Mouse (Mus musculus) Patski (cell line): Measurements from ENCODE around the gene Gm5941. TPM values are rescaled to one million over a fixed set of nuclear protein-coding genes. Genes with fewer than 3 reads are reported as not detected.
"Not testable (repeated sequence)": the region's sequence is repeated elsewhere in the genome, so short reads cannot be mapped to it uniquely, and the experiment has no call there.

Source experiments
- ATAC-seq: fragments of 100-300 bp; one replicate; pipeline ENCODE4 v1.8.0; 2021
- CTCF ChIA-PET: fragments of 350-600 bp; sonication (Branson Sonifier 250); formaldehyde crosslinking; loops from one replicate; lab custom pipeline; 2022; ENCODE audit warnings: inconsistent platforms; lab: Charles Lee
- POLR2A ChIA-PET: fragments of 350-600 bp; sonication (Branson Sonifier 250); formaldehyde crosslinking; loops from one replicate; lab custom pipeline; 2022; ENCODE audit warnings: antibody characterized with exemption, inconsistent platforms; lab: Charles Lee
- DNase-seq: peaks from one replicate; pipeline ENCODE4 v3.0.0-alpha.2; 2011; ENCODE audit warnings: low read depth, low spot score
- H3K27me3 ChIP-seq: fragments of 371-371 bp; one replicate; pipeline ENCODE4 v1.5.1; 2021
- CTCF ChIP-seq: fragments of 100-300 bp; IDR thresholded peaks from one replicate; pipeline ENCODE4 v1.5.1; 2021
- in situ Hi-C: fragments of 300-500 bp; cut with MboI; formaldehyde crosslinking; loops from 3 replicates; pipeline ENCODE4 v1.11.1; 2018; ENCODE audit warnings: low pct_unique_long_range_greater_than_20kb, mixed read lengths
- polyA plus RNA-seq: library from polyadenylated mRNA; unstranded; gene quantifications from one replicate; pipeline ENCODE4 v1.2.3, GENCODE M21; 2021

The Gm5941 gene
- not detected for polyA plus RNA-seq

GRCm38 (mm10) chrX:92489649-92490048 lies at the start of gene Gm5941:
Gene Gm5941, plus strand, starts transcription at chrX:92489949.
- DNase-seq, in situ Hi-C loops, ATAC-seq, POLR2A ChIA-PET, CTCF ChIA-PET: not testable (repeated sequence)
- peaks cover 30% of the 10 kb centered on the region for H3K27me3 ChIP-seq

DNA sequence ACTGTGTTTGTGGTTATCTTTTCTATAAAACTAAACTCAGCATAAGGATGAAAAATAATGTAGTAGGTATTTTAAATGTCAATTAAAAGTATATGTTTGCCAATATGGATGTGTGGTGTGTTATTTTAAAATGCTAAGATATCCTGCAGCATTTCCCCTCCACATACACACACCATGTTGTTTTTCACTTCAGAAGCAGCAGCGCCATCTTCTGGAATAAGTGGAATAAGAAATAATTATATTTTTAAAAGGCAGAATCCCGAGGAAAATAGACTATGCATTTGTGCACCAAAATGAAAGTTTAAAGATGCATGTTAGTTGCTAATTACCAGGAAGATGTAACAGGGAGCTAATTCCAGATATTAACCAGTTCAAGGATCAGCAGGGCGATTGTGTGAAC lies 29.3 kb upstream of the Gm5941 start:
- ATAC-seq = no peak
- POLR2A ChIA-PET = no interaction called here
- no peak for TF ChIP-seq CTCF
- CTCF ChIA-PET = interaction anchor here (0.6 kb wide), 1 partner anchor 8 kb away, joined by 3 read pairs; no protein-coding TSS in a partner anchor
- in situ Hi-C loops = no loop called here
- H3K27me3 ChIP-seq = peaks cover 40% of the 10 kb centered on the region
- DNase-seq = no peak

- no peak for TF ChIP-seq CTCF
- in situ Hi-C loops = no loop called here
- DNase-seq (no peak), ATAC-seq (no peak)
- CTCF ChIA-PET = no interaction called here
- H3K27me3 ChIP-seq = peaks cover 44% of the 10 kb centered on the region
- POLR2A ChIA-PET = no interaction called here
These were observed 25.0 kb upstream of the Gm5941 start for GRCm38 (mm10) chrX:92464773-92465172.

GRCm38 (mm10) chrX:92498254-92498653 lies 8.5 kb downstream of the Gm5941 start:
- in situ Hi-C loops = no loop called here
- CTCF ChIA-PET = no interaction called here
- H3K27me3 ChIP-seq = peaks cover 33% of the 10 kb centered on the region
- POLR2A ChIA-PET = interaction anchor here (0.7 kb wide), 1 partner anchor 1353 kb away, joined by 5 read pairs; no protein-coding TSS in a partner anchor
- TF ChIP-seq CTCF = no peak
- DNase-seq (no peak), ATAC-seq (no peak)

GRCm38 (mm10) chrX:92527826-92528225 lies 38.1 kb downstream of the Gm5941 start:
- in situ Hi-C loops = no loop called here
- TF ChIP-seq CTCF = no peak
- ATAC-seq (no peak), DNase-seq (no peak)
- POLR2A ChIA-PET = no interaction called here
- CTCF ChIA-PET = no interaction called here
- H3K27me3 ChIP-seq = peaks cover 23% of the 10 kb centered on the region

Other genes starting within 250 kb of the Gm5941 start
- gene Mageb18, start 109.6 kb downstream of the Gm5941 start, polyA plus RNA-seq = not detected